Mouse (Mus musculus) MEL (cell line): ENCODE results near the gene Nemp1. TPM values are rescaled to one million over a fixed set of nuclear protein-coding genes. Genes with fewer than 3 reads are reported as not detected.

Source experiments
- DNase-seq: peaks from one replicate; pipeline ENCODE4 v3.0.0; 2011; ENCODE audit warnings: low read depth, low spot score
- H3K27ac ChIP-seq: 2 replicates; pipeline ENCODE4 v1.5.1; 2012; ENCODE audit warnings: low read depth, mild to moderate bottlenecking, control low read depth, low read length, moderate library complexity; ENCODE audit not compliant: control insufficient read depth
- H3K27me3 ChIP-seq, 2 experiments: fragments of 150-350 bp in 1 of 2; sonication (generic) in 1 of 2; 2 replicates each; pipeline ENCODE4 v1.6.1; 2012; ENCODE audit warnings: low read length in 2 of 2, mild to moderate bottlenecking in 2 of 2, improper control_type of control experiment in 1 of 2, moderate library complexity in 1 of 2; ENCODE audit not compliant: insufficient read depth in 2 of 2, control insufficient read depth in 1 of 2
- H3K36me3 ChIP-seq, 2 experiments: 2 replicates each; pipeline ENCODE4 v1.6.1; 2012 to 2014; ENCODE audit warnings: low read length in 2 of 2, improper control_type of control experiment in 1 of 2, inconsistent platforms in 1 of 2, mild to moderate bottlenecking in 1 of 2; ENCODE audit not compliant: insufficient read depth in 2 of 2, control insufficient read depth in 1 of 2
- H3K4me1 ChIP-seq, 2 experiments: fragments of 150-350 bp in 1 of 2; sonication (generic) in 1 of 2; 2 replicates each; pipeline ENCODE4 v1.6.1; 2012; ENCODE audit warnings: low read length in 2 of 2, improper control_type of control experiment in 1 of 2, mild to moderate bottlenecking in 1 of 2; ENCODE audit not compliant: insufficient read depth in 2 of 2, control insufficient read depth in 1 of 2
- H3K4me3 ChIP-seq, 2 experiments: fragments of 150-350 bp in 1 of 2; sonication (generic) in 1 of 2; 2 replicates each; pipeline ENCODE4 v1.5.1; 2012; ENCODE audit warnings: low read depth in 2 of 2, low read length in 2 of 2, mild to moderate bottlenecking in 2 of 2, moderate library complexity in 2 of 2, control low read depth in 1 of 2, improper control_type of control experiment in 1 of 2; ENCODE audit not compliant: control insufficient read depth in 1 of 2, insufficient read depth in 1 of 2
- H3K79me2 ChIP-seq: 2 replicates; pipeline ENCODE4 v1.6.1; 2012; ENCODE audit warnings: mild to moderate bottlenecking, low read length, moderate library complexity; ENCODE audit not compliant: control insufficient read depth, poor library complexity, insufficient read depth
- H3K9ac ChIP-seq: 2 replicates; pipeline ENCODE4 v1.6.1; 2012; ENCODE audit warnings: low read depth, mild to moderate bottlenecking, control low read depth, low read length, moderate library complexity; ENCODE audit not compliant: control insufficient read depth, poor library complexity, severe bottlenecking
- H3K9me3 ChIP-seq: fragments of 150-350 bp; sonication (generic); replicated peaks from 2 replicates; pipeline ENCODE4 v1.6.1; 2012; ENCODE audit warnings: mild to moderate bottlenecking, low read length, improper control_type of control experiment, moderate library complexity; ENCODE audit not compliant: insufficient read depth
- BHLHE40 ChIP-seq: IDR thresholded peaks from 2 replicates; pipeline ENCODE4 v1.6.1; 2012; ENCODE audit warnings: low read depth, mild to moderate bottlenecking, inconsistent platforms, low read length, improper control_type of control experiment, borderline replicate concordance
- CHD1 ChIP-seq: IDR thresholded peaks from 2 replicates; pipeline ENCODE4 v1.6.1; 2012; ENCODE audit warnings: low read depth, mild to moderate bottlenecking, inconsistent platforms, low read length, improper control_type of control experiment
- CHD2 ChIP-seq: IDR thresholded peaks from 2 replicates; pipeline ENCODE4 v1.6.1; 2011; ENCODE audit warnings: low read length, improper control_type of control experiment
- CTCF ChIP-seq, 3 experiments: IDR thresholded peaks in 2 of 3; conservative IDR thresholded peaks in 1 of 3; 2 replicates each; pipeline ENCODE4 v1.5.1; 2011 to 2012; ENCODE audit warnings: low read length in 3 of 3, low read depth in 2 of 3, mild to moderate bottlenecking in 2 of 3, improper control_type of control experiment in 1 of 3, inconsistent platforms in 1 of 3, mixed read lengths in 1 of 3, moderate library complexity in 1 of 3; ENCODE audit not compliant: control insufficient read depth in 1 of 3, insufficient read depth in 1 of 3, poor library complexity in 1 of 3, severe bottlenecking in 1 of 3
- ELF1 ChIP-seq: IDR thresholded peaks from 2 replicates; pipeline ENCODE4 v1.6.1; 2014; ENCODE audit warnings: low read depth, mild to moderate bottlenecking, inconsistent platforms, low read length, improper control_type of control experiment, moderate library complexity
- ETS1 ChIP-seq: IDR thresholded peaks from 2 replicates; pipeline ENCODE4 v1.6.1; 2012; ENCODE audit warnings: low read depth, mild to moderate bottlenecking, inconsistent platforms, low read length, improper control_type of control experiment, moderate library complexity
- HCFC1 ChIP-seq: IDR thresholded peaks from 2 replicates; pipeline ENCODE4 v1.6.1; 2012; ENCODE audit warnings: low read depth, mild to moderate bottlenecking, inconsistent platforms, low read length, improper control_type of control experiment, moderate library complexity
- MAZ ChIP-seq: IDR thresholded peaks from 2 replicates; pipeline ENCODE4 v1.6.1; 2012; ENCODE audit warnings: low read depth, mild to moderate bottlenecking, inconsistent platforms, low read length, improper control_type of control experiment
- NELFE ChIP-seq: IDR thresholded peaks from 2 replicates; pipeline ENCODE4 v1.6.1; 2011; ENCODE audit warnings: low read depth, low read length, improper control_type of control experiment
- POLR2A ChIP-seq, 2 experiments: IDR thresholded peaks; 2 replicates each; pipeline ENCODE4 v1.6.1; 2011 to 2012; ENCODE audit warnings: low read length in 2 of 2, mild to moderate bottlenecking in 2 of 2, control low read depth in 1 of 2, improper control_type of control experiment in 1 of 2, low read depth in 1 of 2, moderate library complexity in 1 of 2; ENCODE audit not compliant: control insufficient read depth in 1 of 2, insufficient read depth in 1 of 2, poor library complexity in 1 of 2
- POLR2AphosphoS2 ChIP-seq: IDR thresholded peaks from 2 replicates; pipeline ENCODE4 v1.6.1; 2011; ENCODE audit warnings: low read length, improper control_type of control experiment
- POLR2AphosphoS5 ChIP-seq: IDR thresholded peaks from 2 replicates; pipeline ENCODE4 v1.6.1; 2012; ENCODE audit warnings: low read depth, borderline replicate concordance, mild to moderate bottlenecking, inconsistent platforms, low read length, moderate library complexity, mixed read lengths
- RCOR1 ChIP-seq: IDR thresholded peaks from 2 replicates; pipeline ENCODE4 v1.6.1; 2012; ENCODE audit warnings: low read depth, mild to moderate bottlenecking, inconsistent platforms, low read length, improper control_type of control experiment
- SIN3A ChIP-seq: IDR thresholded peaks from 2 replicates; pipeline ENCODE4 v1.6.1; 2012; ENCODE audit warnings: low read length, improper control_type of control experiment, inconsistent platforms
- SMC3 ChIP-seq: IDR thresholded peaks from 2 replicates; pipeline ENCODE4 v1.6.1; 2011; ENCODE audit warnings: low read depth, low read length, improper control_type of control experiment
- USF1 ChIP-seq: IDR thresholded peaks from 2 replicates; pipeline ENCODE4 v1.6.1; 2014; ENCODE audit warnings: low read depth, mild to moderate bottlenecking, inconsistent platforms, low read length, improper control_type of control experiment, moderate library complexity
- USF2 ChIP-seq, 2 experiments: IDR thresholded peaks; 2 replicates each; pipeline ENCODE4 v1.6.1; 2011 to 2012; ENCODE audit warnings: improper control_type of control experiment in 2 of 2, low read length in 2 of 2, borderline replicate concordance in 1 of 2, inconsistent platforms in 1 of 2, low read depth in 1 of 2, mild to moderate bottlenecking in 1 of 2; ENCODE audit not compliant: insufficient read depth in 1 of 2
- ZNF384 ChIP-seq: IDR thresholded peaks from 2 replicates; pipeline ENCODE4 v1.6.1; 2012; ENCODE audit warnings: low read depth, mild to moderate bottlenecking, inconsistent platforms, low read length, improper control_type of control experiment
- polyA plus RNA-seq, 2 experiments: library from polyadenylated mRNA; stranded (reverse) in 1 of 2; unstranded in 1 of 2; fragments of >175 nt in 1 of 2; fragments of >200 nt in 1 of 2; gene quantifications; 2 replicates each; pipeline versions ENCODE4 v1.2.1 to v1.2.4; 2012; ENCODE audit warnings: low replicate concordance in 2 of 2, low read depth in 1 of 2; ENCODE audit not compliant: insufficient read length in 2 of 2, insufficient read depth in 1 of 2, missing spikeins in 1 of 2
- total RNA-seq: library from RNA; depleted of rRNA; stranded (reverse); fragments of 300-350 nt; gene quantifications from 2 replicates; pipeline ENCODE4 v1.2.3, GENCODE M21; 2012

The Nemp1 gene
- total and polyA plus RNA-seq, 3 experiments = 12.1 to 13.9 TPM; not detected in 1

DNA sequence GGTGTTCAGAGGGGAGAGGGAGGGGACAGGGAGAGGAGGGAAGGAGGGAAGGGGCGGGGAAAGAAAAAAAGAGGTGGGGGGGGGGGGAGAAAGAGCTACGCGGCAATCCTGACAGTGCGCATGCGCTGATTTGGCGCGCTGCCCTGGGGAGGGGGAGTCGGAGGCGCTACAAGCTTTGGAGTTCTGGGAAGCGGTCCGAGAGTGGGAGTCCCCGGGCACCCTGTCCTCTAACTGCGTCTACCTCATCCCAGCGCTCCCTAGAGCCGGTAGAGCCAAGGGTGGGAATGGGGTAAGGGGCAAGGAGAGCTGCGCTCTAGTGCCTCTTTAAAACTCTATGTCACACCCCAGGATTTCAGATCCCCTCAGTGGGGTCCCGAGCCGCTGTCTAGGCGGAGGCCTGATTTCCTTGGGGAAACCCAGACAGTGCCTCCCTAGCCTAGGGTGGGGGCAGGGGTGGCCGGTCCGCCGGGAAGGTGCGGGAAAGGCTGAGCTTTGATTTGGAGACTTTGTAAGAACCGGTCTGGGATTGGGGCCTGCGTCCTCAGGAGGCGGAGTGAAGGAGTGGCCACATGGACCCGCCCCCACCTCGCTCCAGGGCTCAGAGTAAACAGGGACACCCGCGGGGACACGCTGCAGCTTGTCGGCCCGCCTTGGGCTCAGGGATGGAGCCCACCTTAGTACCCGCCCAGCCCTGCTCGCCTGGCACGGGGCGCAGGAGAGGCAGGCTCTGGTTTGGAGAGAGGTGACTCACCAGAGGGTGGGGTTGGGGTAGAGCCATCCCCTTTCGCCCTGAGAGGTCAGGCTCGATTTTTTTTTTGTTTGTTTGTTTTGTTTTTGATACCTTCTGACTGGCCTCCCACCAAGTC, 45.3 kb upstream of the Nemp1 start:
- peaks cover 2 to 6% of the 10 kb centered on the region in 2 experiments; a peak in 3 of 4 replicates for H3K27me3 ChIP-seq
- DNase-seq = no peak
- TF ChIP-seq BHLHE40 (no peak), RCOR1 (no peak), USF2 (IDR thresholded peaks at IDR 0.05; ENCODE audit: borderline replicate concordance in 1 of 2, insufficient read depth in 1 of 2, low read depth in 1 of 2, low read length in 2 of 2) (no peak), HCFC1 (no peak), POLR2AphosphoS2 (no peak), ELF1 (no peak), SMC3 (no peak), POLR2A (IDR thresholded peaks at IDR 0.05; ENCODE audit: control insufficient read depth in 1 of 2, insufficient read depth in 1 of 2, low read depth in 1 of 2, low read length in 2 of 2, poor library complexity in 1 of 2) (no peak), SIN3A (no peak), NELFE (no peak), POLR2AphosphoS5 (no peak), CHD2 (no peak), ZNF384 (no peak), ETS1 (no peak), CHD1 (no peak), MAZ (no peak)

GRCm38 (mm10) chr10:127622057-127622392, 44.7 kb upstream of the Nemp1 start:
- Histone ChIP-seq H3K36me3 (no peaks in the 10 kb centered on the region), H3K4me1 (no peaks in the 10 kb centered on the region), H3K9ac (no peak overlapping the region), H3K4me3 (no peak overlapping the region), H3K9me3 (no peaks in the 10 kb centered on the region), H3K27ac (no peak overlapping the region), H3K27me3 (peaks cover 2 to 4% of the 10 kb centered on the region in 2 experiments; a peak in 3 of 4 replicates), H3K79me2 (no peaks in the 10 kb centered on the region)
- TF ChIP-seq CTCF (IDR thresholded peaks at IDR 0.05 in 2 of 3, conservative IDR thresholded peaks at IDR 0.05 in 1 of 3; ENCODE audit: control insufficient read depth in 1 of 3, insufficient read depth in 1 of 3, low read depth in 2 of 3, low read length in 3 of 3, poor library complexity in 1 of 3, severe bottlenecking in 1 of 3) (peak in 1 of 3 experiments; percentile 19; a peak in 1 of 6 replicates), SMC3 (peak; percentile 5; the same call in 1 of the 2 replicates), USF1 (no peak)
- DNase-seq = no peak

More for the DNA sequence above, 45.3 kb upstream of the Nemp1 start:
- Histone ChIP-seq H3K4me1 (no peaks in the 10 kb centered on the region), H3K9ac (no peak overlapping the region), H3K79me2 (no peaks in the 10 kb centered on the region), H3K4me3 (no peak overlapping the region), H3K27ac (no peak overlapping the region), H3K36me3 (no peaks in the 10 kb centered on the region), H3K9me3 (no peaks in the 10 kb centered on the region)
